Mouse (Mus musculus): ENCODE data around the gene Trappc10. TPM values are rescaled to one million over a fixed set of nuclear protein-coding genes. Genes with fewer than 3 reads are reported as not detected.

Trappc10 gene
- polyA plus RNA-seq, 2 experiments: 19.0 to 32.4 TPM

DNA sequence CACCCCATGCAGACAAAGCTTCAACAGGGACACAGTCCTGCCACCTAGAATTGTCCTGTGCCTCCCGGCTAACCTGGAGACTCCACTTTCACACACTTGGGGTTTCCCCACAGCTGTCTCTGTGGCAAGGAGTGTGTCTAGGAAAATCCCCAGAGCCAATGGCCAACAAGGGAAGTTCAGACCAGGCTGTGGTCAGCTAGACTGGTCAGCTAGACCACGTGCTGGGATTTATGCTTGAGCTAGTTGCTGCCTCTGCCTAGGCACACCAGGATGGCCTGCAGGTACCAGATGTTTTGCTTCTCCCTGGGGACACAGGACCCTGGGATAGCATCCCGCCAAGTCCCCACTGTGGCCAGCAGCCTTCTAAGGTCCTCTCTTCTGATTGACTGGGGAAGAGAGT is 107.2 kb downstream of the Trappc10 start:
- no peak for TF ChIP-seq POLR2A (IDR thresholded peaks at IDR 0.05; ENCODE audit: borderline replicate concordance, extremely low read depth, insufficient read depth, insufficient read length)
- 93% methylated on average over 3 of the region's 3 CpGs for WGBS
- H3K4me2 ChIP-seq (replicated peaks; ENCODE audit: low read depth, low read length, severe bottlenecking): no peak overlapping the region
- H3K9me3 ChIP-seq (ENCODE audit: control insufficient read depth, low read length): no peaks in the 10 kb centered on the region
- H3K4me3 ChIP-seq (replicated peaks; ENCODE audit: low read length): no peak overlapping the region
- no peak overlapping the region for H3K9ac ChIP-seq (ENCODE audit: low read depth, low read length, severe bottlenecking)
- H3K27ac ChIP-seq (replicated peaks; ENCODE audit: low read depth, low read length): no peak overlapping the region
- ATAC-seq (ENCODE audit: low FRiP score, low read depth) (no peak), DNase-seq (ENCODE audit: low spot score) (no peak)
- H3K27me3 ChIP-seq (ENCODE audit: control insufficient read depth, insufficient read depth, low read length): no peaks in the 10 kb centered on the region
- peaks cover 23% of the 10 kb centered on the region for H3K4me1 ChIP-seq (ENCODE audit: control insufficient read depth, insufficient read depth, low read length)
- H3K36me3 ChIP-seq (ENCODE audit: control insufficient read depth, insufficient read depth, low read length): no peaks in the 10 kb centered on the region

Other genes with a start within 250 kb of the Trappc10 start
- gene Pfkl, start 234.6 kb downstream of the Trappc10 start, polyA plus RNA-seq (2012; rRNA removed): 129 and 180 TPM in 2 replicates
- 112 and 122 TPM in 2 replicates for gene Pfkl, start 234.6 kb downstream of the Trappc10 start, polyA plus RNA-seq (2014; fragmentation: Nextera tagmentation; extraction: Ambion mirVana)
- 0.10 and 0.15 TPM in 2 replicates for gene Dnmt3l, start 202.7 kb downstream of the Trappc10 start, polyA plus RNA-seq (2012; rRNA removed)
- not detected in 2 replicates for gene Dnmt3l, start 202.7 kb downstream of the Trappc10 start, polyA plus RNA-seq (2014; fragmentation: Nextera tagmentation; extraction: Ambion mirVana)
- gene Aire, start 201.0 kb downstream of the Trappc10 start, polyA plus RNA-seq (2012; rRNA removed): 4.3 and 5.3 TPM in 2 replicates
- 0.19 and 0.28 TPM in 2 replicates for gene Aire, start 201.0 kb downstream of the Trappc10 start, polyA plus RNA-seq (2014; fragmentation: Nextera tagmentation; extraction: Ambion mirVana)
- gene Icosl, start 175.3 kb downstream of the Trappc10 start, polyA plus RNA-seq (2012; rRNA removed): 8.7 and 10.9 TPM in 2 replicates
- gene Icosl, start 175.3 kb downstream of the Trappc10 start, polyA plus RNA-seq (2014; fragmentation: Nextera tagmentation; extraction: Ambion mirVana): 5.6 and 6.9 TPM in 2 replicates
- gene D10Jhu81e, start 74.9 kb downstream of the Trappc10 start, polyA plus RNA-seq (2012; rRNA removed): 94.8 and 125 TPM in 2 replicates
- 25.6 and 28.6 TPM in 2 replicates for gene D10Jhu81e, start 74.9 kb downstream of the Trappc10 start, polyA plus RNA-seq (2014; fragmentation: Nextera tagmentation; extraction: Ambion mirVana)
- 15.8 and 16.1 TPM in 2 replicates for gene Pwp2, start 59.5 kb downstream of the Trappc10 start, polyA plus RNA-seq (2012; rRNA removed)
- gene Pwp2, start 59.5 kb downstream of the Trappc10 start, polyA plus RNA-seq (2014; fragmentation: Nextera tagmentation; extraction: Ambion mirVana): 16.9 and 17.4 TPM in 2 replicates
- 83.0 and 109 TPM in 2 replicates for gene Agpat3, start 107.8 kb upstream of the Trappc10 start, polyA plus RNA-seq (2012; rRNA removed)
- gene Agpat3, start 107.8 kb upstream of the Trappc10 start, polyA plus RNA-seq (2014; fragmentation: Nextera tagmentation; extraction: Ambion mirVana): 89.7 and 111 TPM in 2 replicates
- 159 and 279 TPM in 2 replicates for gene Rrp1, start 168.4 kb upstream of the Trappc10 start, polyA plus RNA-seq (2012; rRNA removed)
- 224 and 245 TPM in 2 replicates for gene Rrp1, start 168.4 kb upstream of the Trappc10 start, polyA plus RNA-seq (2014; fragmentation: Nextera tagmentation; extraction: Ambion mirVana)
- gene Cstb, start 181.0 kb upstream of the Trappc10 start, polyA plus RNA-seq (2012; rRNA removed): 126 and 157 TPM in 2 replicates
- 303 and 338 TPM in 2 replicates for gene Cstb, start 181.0 kb upstream of the Trappc10 start, polyA plus RNA-seq (2014; fragmentation: Nextera tagmentation; extraction: Ambion mirVana)
- gene Pdxk, start 220.3 kb upstream of the Trappc10 start, polyA plus RNA-seq (2012; rRNA removed): 9.8 and 11.2 TPM in 2 replicates
- gene Pdxk, start 220.3 kb upstream of the Trappc10 start, polyA plus RNA-seq (2014; fragmentation: Nextera tagmentation; extraction: Ambion mirVana): 8.8 and 8.9 TPM in 2 replicates

Measured in limb, embryonic 14.5 days (tissue).